Mouse (Mus musculus): ENCODE data around the gene Olfr510. TPM values are rescaled to one million over a fixed set of nuclear protein-coding genes. Genes with fewer than 3 reads are reported as not detected.
"Not testable (repeated sequence)": the region's sequence is repeated elsewhere in the genome, so short reads cannot be mapped to it uniquely, and the experiment has no call there.

Olfr510 gene
- polyA plus RNA-seq (2016; fragmentation: Nextera tagmentation; extraction: Ambion mirVana) = not detected in 2 replicates

DNA sequence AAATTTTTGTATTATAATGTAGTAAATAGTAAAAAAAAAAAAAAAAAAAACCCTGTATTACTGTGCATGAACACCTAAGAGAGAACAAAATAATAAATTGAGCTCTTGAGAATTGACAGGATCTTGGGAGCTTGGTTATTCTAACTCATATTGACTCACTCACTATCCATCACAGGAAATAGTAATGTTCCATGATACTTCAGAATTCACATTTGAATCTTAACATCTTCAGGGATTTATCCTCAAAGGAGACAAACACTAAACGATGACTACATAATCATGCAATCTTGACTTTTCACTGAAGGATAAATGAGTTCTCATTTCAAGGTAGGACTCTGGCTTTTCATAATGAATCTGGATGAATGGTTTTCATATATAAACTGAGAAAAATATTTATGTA, at the start of gene Olfr510:
Olfr510 (plus strand) TSS at position 301 of the 400 bp plus-strand sequence.
- 57% methylated on average over 1 of the region's 1 CpGs for WGBS (ENCODE audit: insufficient replicate concordance)
- Histone ChIP-seq H3K4me2 (no peak within 1 kb of the TSS), H3K27me3 (replicated peaks) (no peaks in the 10 kb centered on the region), H3K4me3 (no peak within 1 kb of the TSS), H3K9me3 (replicated peaks) (no peaks in the 10 kb centered on the region), H3K36me3 (no peaks in the 10 kb centered on the region), H3K9ac (no peak within 1 kb of the TSS), H3K27ac (no peak within 1 kb of the TSS), H3K4me1 (no peaks in the 10 kb centered on the region)
- no peak for ATAC-seq

DNA sequence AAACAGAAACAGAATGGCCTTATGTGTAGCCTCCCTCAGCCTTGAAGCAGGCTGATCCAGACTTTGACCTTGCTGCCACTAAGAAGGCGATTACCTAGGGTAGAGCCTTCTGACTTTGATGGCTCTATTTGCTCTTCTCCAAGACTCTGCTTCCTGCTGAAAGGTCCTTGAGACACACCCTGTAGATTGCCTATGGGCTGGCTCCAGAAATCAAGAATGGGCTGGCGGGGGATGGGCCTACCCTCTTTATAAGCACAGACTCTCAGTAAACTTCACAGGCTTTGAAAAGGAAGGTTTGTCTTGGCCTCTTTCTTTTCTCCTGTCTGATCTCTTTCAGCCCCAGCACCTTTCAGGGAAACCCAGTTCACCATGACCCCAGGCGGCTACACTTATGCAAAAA, 49.4 kb upstream of the Olfr510 start:
- 66% methylated on average over 3 of the region's 3 CpGs for WGBS (ENCODE audit: insufficient replicate concordance)
- not testable (repeated sequence) for ATAC-seq; H3K9ac ChIP-seq; H3K9me3 ChIP-seq (replicated peaks); H3K4me2 ChIP-seq; H3K27me3 ChIP-seq (replicated peaks); H3K36me3 ChIP-seq; H3K4me1 ChIP-seq; H3K27ac ChIP-seq; H3K4me3 ChIP-seq

DNA sequence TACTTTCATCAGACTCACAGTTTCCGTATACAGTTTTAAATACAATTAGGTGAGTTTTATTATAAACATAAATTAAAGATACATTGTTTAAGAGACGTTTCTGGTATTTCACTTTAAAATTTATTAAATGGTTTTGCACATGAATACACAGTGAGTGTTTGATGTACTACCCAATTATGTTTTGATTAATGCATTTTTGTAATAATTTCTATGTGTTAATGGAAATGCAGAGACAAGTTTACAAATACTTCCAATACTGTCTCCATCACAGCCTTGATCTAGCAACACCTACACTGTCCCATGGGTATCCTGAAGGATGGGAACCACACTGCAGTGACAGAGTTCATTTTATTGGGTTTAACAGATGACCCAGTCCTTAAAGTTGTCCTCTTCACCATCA, 44.7 kb upstream of the Olfr510 start, which contains the start of gene Olfr507:
Olfr507 (plus strand) TSS at position 301 of the 400 bp plus-strand sequence.
- no peaks in the 10 kb centered on the region for H3K9me3 ChIP-seq (replicated peaks)
- no peaks in the 10 kb centered on the region for H3K27me3 ChIP-seq (replicated peaks)
- H3K4me1 ChIP-seq = no peaks in the 10 kb centered on the region
- H3K4me2 ChIP-seq = no peak within 1 kb of the TSS
- no peak within 1 kb of the TSS for H3K9ac ChIP-seq
- no peak within 1 kb of the TSS for H3K27ac ChIP-seq
- 48% methylated on average over 2 of the region's 2 CpGs for WGBS (ENCODE audit: insufficient replicate concordance)
- H3K36me3 ChIP-seq = no peaks in the 10 kb centered on the region
- H3K4me3 ChIP-seq = no peak within 1 kb of the TSS
- ATAC-seq = no peak

DNA sequence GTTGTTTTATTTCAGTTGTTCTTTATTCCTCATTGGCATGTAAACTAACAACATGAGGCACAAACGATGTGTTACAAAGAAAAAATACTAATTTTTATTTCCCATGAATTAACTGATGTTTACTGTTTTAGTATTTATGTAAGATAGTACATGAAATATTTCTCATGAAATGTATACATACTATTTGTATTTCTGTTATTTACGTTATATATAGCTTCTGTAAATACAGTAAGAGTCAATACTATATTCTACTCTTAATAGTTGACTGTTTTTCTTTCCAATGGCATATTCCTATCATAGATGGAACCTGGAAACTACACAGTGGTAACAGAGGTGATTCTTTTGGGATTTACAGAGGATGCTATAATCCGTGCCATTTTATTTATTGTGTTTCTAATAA, 36.5 kb upstream of the Olfr510 start, which contains the start of gene Olfr508:
Olfr508 (plus strand) TSS at position 301 of the 400 bp plus-strand sequence.
- Histone ChIP-seq H3K4me2 (no peak within 1 kb of the TSS), H3K9me3 (replicated peaks) (no peaks in the 10 kb centered on the region), H3K9ac (no peak within 1 kb of the TSS), H3K27me3 (replicated peaks) (no peaks in the 10 kb centered on the region), H3K36me3 (no peaks in the 10 kb centered on the region), H3K4me1 (no peaks in the 10 kb centered on the region), H3K4me3 (no peak within 1 kb of the TSS), H3K27ac (no peak within 1 kb of the TSS)
- WGBS (ENCODE audit: insufficient replicate concordance) = 60% methylated on average over 3 of the region's 3 CpGs
- no peak for ATAC-seq

DNA sequence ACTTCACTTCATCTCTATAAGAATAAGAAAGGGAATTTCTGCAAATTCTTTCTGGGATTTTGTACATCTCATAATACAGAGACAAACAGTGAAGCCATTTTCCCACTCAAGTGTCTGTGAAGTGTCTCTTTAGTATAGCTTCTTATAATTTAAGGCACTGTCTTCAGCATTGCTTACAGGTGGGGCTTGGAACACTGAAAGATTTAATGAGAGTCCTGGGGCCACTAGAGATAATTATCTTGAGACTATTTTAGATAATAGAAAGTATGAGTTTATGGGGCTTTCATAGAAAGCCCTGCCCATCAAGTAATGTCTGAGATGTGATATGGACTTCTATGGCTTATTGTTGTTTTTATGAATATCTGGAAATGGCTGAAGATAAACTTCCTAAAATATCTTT, 14.4 kb upstream of the Olfr510 start, which contains the start of gene Olfr509:
Olfr509 (minus strand) TSS at position 101 of the 400 bp plus-strand sequence.
- Histone ChIP-seq H3K27me3 (replicated peaks) (no peaks in the 10 kb centered on the region), H3K36me3 (no peaks in the 10 kb centered on the region), H3K4me1 (no peaks in the 10 kb centered on the region), H3K9me3 (replicated peaks) (no peaks in the 10 kb centered on the region), H3K9ac (no peak within 1 kb of the TSS), H3K4me3 (no peak within 1 kb of the TSS), H3K4me2 (no peak within 1 kb of the TSS), H3K27ac (no peak within 1 kb of the TSS)
- no peak for ATAC-seq

DNA sequence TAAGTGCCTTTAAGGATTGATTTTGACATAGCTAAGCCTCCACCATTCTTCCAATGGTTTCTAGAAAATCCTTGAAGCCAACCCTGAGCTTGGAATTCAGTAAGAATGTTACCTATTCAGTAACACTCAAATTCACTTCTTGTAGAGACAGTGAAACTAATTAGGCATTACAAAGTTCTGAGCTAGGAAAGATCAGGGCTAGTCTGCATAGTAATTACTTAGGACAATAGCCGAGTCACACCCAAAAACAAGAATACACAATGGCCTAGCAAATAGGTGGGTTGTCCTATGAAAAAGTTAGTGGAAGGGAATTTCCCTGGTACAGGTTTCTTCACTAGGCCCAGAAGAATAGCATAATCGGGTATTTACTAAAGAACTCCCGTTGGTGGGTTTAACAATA, 3.8 kb upstream of the Olfr510 start:
- Histone ChIP-seq H3K4me3 (no peak overlapping the region), H3K27ac (no peak overlapping the region), H3K9me3 (replicated peaks) (no peaks in the 10 kb centered on the region), H3K4me2 (no peak overlapping the region), H3K27me3 (replicated peaks) (no peaks in the 10 kb centered on the region), H3K9ac (no peak overlapping the region), H3K4me1 (no peaks in the 10 kb centered on the region), H3K36me3 (no peaks in the 10 kb centered on the region)
- WGBS (ENCODE audit: insufficient replicate concordance) = 70% methylated on average over 3 of the region's 3 CpGs
- ATAC-seq = no peak

DNA sequence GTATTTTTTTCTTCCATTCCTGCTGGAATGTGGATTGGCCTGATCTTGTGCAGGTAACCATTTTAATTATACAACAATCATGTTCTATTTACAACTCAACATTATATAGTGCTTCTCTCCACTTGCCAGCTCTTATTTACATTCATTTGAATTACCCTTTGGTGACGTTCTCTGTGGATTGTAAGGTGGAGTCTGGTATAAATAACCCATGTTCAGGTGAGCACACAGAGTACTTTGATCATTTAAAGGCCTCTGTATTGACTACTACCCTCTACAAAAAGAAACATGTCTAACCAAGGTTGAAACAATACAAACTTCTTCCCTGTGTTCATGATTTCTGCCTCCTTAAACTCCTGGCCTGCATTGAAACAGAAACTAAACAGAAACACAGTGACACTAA, 4.8 kb downstream of the Olfr510 start:
- no peak overlapping the region for H3K4me3 ChIP-seq
- no peak overlapping the region for H3K9ac ChIP-seq
- ATAC-seq = no peak
- no peaks in the 10 kb centered on the region for H3K27me3 ChIP-seq (replicated peaks)
- no peaks in the 10 kb centered on the region for H3K9me3 ChIP-seq (replicated peaks)
- no peaks in the 10 kb centered on the region for H3K36me3 ChIP-seq
- H3K4me2 ChIP-seq = no peak overlapping the region
- H3K4me1 ChIP-seq = no peaks in the 10 kb centered on the region
- H3K27ac ChIP-seq = no peak overlapping the region
- WGBS (ENCODE audit: insufficient replicate concordance) = 45% methylated on average over 1 of the region's 1 CpGs

DNA sequence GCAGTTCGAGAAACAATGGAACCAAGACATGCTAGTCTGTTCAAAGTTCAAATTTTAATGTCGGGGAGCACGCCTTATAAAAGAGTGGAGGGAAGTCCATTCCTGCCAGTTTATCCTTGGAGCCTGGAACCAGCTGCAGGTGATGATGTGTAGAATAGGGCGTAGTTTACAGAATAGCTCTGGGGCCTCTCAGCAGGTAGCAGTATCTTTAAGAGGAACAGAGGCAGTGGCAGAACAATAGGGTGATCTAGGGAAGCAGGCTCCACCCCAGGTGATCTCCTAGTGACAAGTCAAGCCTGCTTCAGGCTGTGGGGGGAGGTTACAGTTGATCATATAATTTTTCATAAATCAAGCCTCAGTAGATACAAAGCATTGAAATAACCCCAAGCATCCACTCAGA, 12.7 kb downstream of the Olfr510 start:
- 64% methylated on average over 4 of the region's 4 CpGs for WGBS (ENCODE audit: insufficient replicate concordance)
- no peak overlapping the region for H3K4me3 ChIP-seq
- H3K27me3 ChIP-seq (replicated peaks) = no peaks in the 10 kb centered on the region
- H3K27ac ChIP-seq = no peak overlapping the region
- ATAC-seq = no peak
- no peak overlapping the region for H3K4me2 ChIP-seq
- H3K4me1 ChIP-seq = no peaks in the 10 kb centered on the region
- no peak overlapping the region for H3K9ac ChIP-seq
- no peaks in the 10 kb centered on the region for H3K9me3 ChIP-seq (replicated peaks)
- H3K36me3 ChIP-seq = no peaks in the 10 kb centered on the region

DNA sequence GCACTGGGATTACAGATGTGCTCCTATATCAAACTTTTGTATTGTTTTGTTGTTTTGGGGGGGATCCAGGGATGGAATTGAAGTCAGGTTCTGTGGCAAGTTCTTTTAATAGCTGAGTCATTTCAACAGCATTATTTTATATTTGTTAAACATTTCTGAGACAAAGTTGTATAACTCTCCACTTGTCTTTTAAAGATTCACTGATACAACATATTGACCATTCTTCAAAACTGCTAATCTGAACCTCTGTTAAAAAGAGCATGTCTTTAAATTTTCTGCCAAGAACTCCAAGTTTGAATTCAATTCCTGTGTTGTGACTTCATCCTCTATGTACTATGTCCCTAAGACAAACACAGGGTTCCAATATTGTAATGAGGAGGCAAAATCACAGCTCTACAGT, 46.8 kb downstream of the Olfr510 start, which contains the start of gene Olfr512:
Olfr512 (plus strand) TSS at position 301 of the 400 bp plus-strand sequence.
- no peak for ATAC-seq
- H3K4me2 ChIP-seq = no peak within 1 kb of the TSS

More for the DNA sequence above, 46.8 kb downstream of the Olfr510 start, which contains the start of gene Olfr512:
- Histone ChIP-seq H3K9ac (no peak within 1 kb of the TSS), H3K4me1 (no peaks in the 10 kb centered on the region), H3K36me3 (no peaks in the 10 kb centered on the region), H3K27me3 (replicated peaks) (no peaks in the 10 kb centered on the region), H3K27ac (no peak within 1 kb of the TSS), H3K4me3 (no peak within 1 kb of the TSS), H3K9me3 (replicated peaks) (0 out of 2 replicates have a peak, but pooled peaks cover 3% of the 10 kb centered on the region)

Other genes with a start within 250 kb of the Olfr510 start
- gene Olfr497, start 246.0 kb upstream of the Olfr510 start, polyA plus RNA-seq (2016; fragmentation: Nextera tagmentation; extraction: Ambion mirVana) = not detected in 2 replicates
- gene Olfr498, start 201.1 kb upstream of the Olfr510 start, polyA plus RNA-seq (2016; fragmentation: Nextera tagmentation; extraction: Ambion mirVana) = not detected in 2 replicates
- not detected in 2 replicates for gene Olfr502, start 141.4 kb upstream of the Olfr510 start, polyA plus RNA-seq (2016; fragmentation: Nextera tagmentation; extraction: Ambion mirVana)
- gene Olfr503, start 121.9 kb upstream of the Olfr510 start, polyA plus RNA-seq (2016; fragmentation: Nextera tagmentation; extraction: Ambion mirVana) = not detected in 2 replicates
- not detected in 2 replicates for gene Olfr504, start 100.6 kb upstream of the Olfr510 start, polyA plus RNA-seq (2016; fragmentation: Nextera tagmentation; extraction: Ambion mirVana)
- not detected in 2 replicates for gene Olfr506, start 55.6 kb upstream of the Olfr510 start, polyA plus RNA-seq (2016; fragmentation: Nextera tagmentation; extraction: Ambion mirVana)
- gene Olfr507, start 44.6 kb upstream of the Olfr510 start, polyA plus RNA-seq (2016; fragmentation: Nextera tagmentation; extraction: Ambion mirVana) = not detected in 2 replicates
- not detected in 2 replicates for gene Olfr508, start 36.4 kb upstream of the Olfr510 start, polyA plus RNA-seq (2016; fragmentation: Nextera tagmentation; extraction: Ambion mirVana)
- not detected in 2 replicates for gene Olfr509, start 14.5 kb upstream of the Olfr510 start, polyA plus RNA-seq (2016; fragmentation: Nextera tagmentation; extraction: Ambion mirVana)
- gene Olfr512, start 46.9 kb downstream of the Olfr510 start, polyA plus RNA-seq (2016; fragmentation: Nextera tagmentation; extraction: Ambion mirVana) = not detected in 2 replicates
- not detected in 2 replicates for gene Olfr513, start 84.6 kb downstream of the Olfr510 start, polyA plus RNA-seq (2016; fragmentation: Nextera tagmentation; extraction: Ambion mirVana)
- gene Olfr514, start 159.6 kb downstream of the Olfr510 start, polyA plus RNA-seq (2016; fragmentation: Nextera tagmentation; extraction: Ambion mirVana) = not detected in 2 replicates
- not detected in 2 replicates for gene Olfr516, start 184.1 kb downstream of the Olfr510 start, polyA plus RNA-seq (2016; fragmentation: Nextera tagmentation; extraction: Ambion mirVana)
- gene Olfr517, start 206.0 kb downstream of the Olfr510 start, polyA plus RNA-seq (2016; fragmentation: Nextera tagmentation; extraction: Ambion mirVana) = not detected in 2 replicates
- not detected in 2 replicates for gene Olfr518, start 218.6 kb downstream of the Olfr510 start, polyA plus RNA-seq (2016; fragmentation: Nextera tagmentation; extraction: Ambion mirVana)
- gene Olfr519, start 228.0 kb downstream of the Olfr510 start, polyA plus RNA-seq (2016; fragmentation: Nextera tagmentation; extraction: Ambion mirVana) = not detected in 2 replicates